Mouse (Mus musculus): ENCODE measurements at regions not wholly inside any gene's neighbourhood (a gene's known extent, or its start where the extent isn't known, plus 50 kb on each side); places are given as distances from the start of the nearest gene placed in this dataset.
"Not testable (repeated sequence)": the region's sequence is repeated elsewhere in the genome, so short reads cannot be mapped to it uniquely, and the experiment has no call there.

- DNase-seq (ENCODE audit: low spot score): peak; percentile 2
Observed at GRCm38 (mm10) chr11:7705312-7705764, 491.6 kb upstream of the Igfbp3 start.

DNA sequence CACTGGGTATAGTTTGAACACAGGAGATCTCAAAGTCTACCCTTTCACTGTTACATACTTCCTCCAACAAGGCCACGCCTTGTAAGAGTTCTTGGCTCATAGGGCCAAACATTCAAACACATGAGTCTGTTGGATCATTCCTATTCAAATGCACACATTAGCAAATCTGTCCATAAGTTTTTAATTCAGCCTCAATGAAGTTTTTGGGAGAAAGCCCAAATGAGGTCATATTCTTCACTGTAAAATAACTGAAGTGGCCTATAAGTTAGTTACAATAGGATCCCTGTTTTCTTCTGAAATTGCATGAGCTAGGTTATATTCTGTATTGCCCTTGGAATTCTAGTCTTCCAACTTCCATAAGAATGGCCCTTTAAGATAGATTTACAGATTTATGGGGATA, 483.9 kb upstream of the Igfbp3 start:
- DNase-seq (ENCODE audit: low spot score): no peak

DNA sequence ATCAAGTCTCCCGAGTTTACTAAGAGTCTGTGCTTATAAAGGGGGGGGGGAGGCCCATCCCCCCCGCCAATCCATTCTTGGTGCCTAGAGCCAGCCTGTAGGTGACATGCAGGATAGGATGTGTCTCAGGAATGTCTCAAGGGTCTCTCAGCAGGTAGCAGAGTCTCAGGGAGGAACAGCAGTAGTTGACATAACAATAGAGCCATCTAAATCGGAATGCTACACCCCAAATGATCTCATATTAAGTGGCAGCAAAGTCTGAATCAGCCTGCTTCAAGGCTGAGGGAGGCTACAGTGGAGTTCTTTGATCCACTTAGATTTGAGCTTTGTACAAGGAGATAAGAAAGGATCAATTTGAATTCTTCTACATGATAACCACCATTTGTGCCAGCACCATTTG, 476.0 kb upstream of the Igfbp3 start:
- DNase-seq (ENCODE audit: low spot score): not testable (repeated sequence)

GRCm38 (mm10) chr11:7672821-7673220, 459.1 kb upstream of the Igfbp3 start:
- no peak for DNase-seq (ENCODE audit: low spot score)

DNA sequence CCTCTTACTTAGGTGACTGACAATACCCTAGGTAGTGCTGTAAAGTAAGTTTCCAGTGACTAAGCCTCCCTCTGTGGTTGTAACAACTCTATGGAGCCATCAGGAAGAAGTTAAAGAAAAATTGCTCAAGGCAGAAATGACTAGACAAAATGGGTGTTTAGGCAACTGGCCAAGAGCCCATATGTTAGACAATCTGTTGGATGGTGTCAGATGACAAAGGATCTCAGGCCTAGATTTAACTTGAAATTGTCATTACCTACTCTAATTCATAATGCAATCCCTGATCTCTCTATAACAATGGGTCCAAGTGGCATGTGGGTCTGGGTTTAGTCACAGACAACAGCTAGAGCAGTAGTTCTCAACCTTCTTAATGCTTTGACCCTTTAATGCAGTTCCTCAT, 416.9 kb upstream of the Igfbp3 start:
- DNase-seq (ENCODE audit: low spot score): no peak

DNA sequence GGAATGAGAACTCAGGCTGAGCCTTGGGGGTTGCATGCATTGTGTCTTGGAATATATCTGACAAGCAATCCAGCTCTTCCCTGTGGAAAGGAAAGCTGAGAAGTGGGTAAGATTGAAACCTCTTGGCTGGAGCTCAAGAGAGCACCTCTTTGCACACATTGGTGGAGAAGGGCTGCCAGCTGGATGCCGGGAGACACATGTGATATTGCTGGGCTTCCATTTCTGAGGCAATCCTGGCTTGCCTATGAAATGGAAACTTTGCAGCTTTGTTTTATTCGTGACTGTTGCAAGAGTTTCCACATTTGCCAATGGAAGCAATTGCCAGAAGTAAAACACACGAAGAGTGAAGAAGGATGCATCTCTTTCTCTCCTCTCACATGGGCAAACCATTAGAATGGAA, 411.5 kb upstream of the Igfbp3 start:
- DNase-seq (ENCODE audit: low spot score): no peak

DNA sequence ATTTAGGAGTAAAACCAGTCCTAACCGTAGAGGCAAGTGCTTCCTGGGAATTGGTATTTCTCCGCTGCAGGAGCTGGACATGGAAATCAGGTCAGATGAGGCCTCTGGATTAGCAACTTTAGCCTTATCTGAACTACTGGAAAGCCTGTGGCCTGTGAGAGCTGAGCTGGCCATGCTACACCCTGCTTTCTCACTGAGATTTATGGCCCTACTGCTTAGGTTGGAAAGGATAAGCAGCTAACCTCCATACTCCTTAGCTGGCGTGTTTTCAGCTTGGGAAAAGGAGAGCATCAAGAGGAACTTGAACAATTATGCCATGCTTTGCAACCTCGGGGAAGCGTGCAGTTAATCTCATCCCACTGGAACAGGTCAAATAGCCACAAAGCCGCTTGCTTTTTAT, 406.6 kb upstream of the Igfbp3 start:
- peak; percentile 59 for DNase-seq (ENCODE audit: low spot score)

DNA sequence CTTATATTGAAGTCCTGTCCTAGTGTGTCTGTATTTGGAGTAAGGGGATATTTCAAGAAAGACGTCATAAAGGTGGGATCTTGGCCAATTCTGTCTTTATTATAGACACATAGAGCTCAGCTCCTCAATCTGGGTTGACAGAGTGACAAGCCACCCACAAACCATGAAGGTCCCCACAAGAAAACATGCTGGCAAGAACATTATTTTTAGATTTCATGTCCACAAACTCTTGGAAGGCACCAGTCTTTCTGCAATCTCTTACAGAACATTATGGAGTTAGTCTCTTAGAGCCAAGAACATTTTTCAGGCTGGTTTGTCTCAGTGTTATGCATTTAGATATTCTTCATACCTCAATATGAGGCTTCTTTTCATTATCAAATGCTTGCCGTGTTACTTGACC, 397.0 kb upstream of the Igfbp3 start:
- no peak for DNase-seq (ENCODE audit: low spot score)

GRCm38 (mm10) chr11:7609921-7610320, 396.2 kb upstream of the Igfbp3 start:
- no peak for DNase-seq (ENCODE audit: low spot score)

DNA sequence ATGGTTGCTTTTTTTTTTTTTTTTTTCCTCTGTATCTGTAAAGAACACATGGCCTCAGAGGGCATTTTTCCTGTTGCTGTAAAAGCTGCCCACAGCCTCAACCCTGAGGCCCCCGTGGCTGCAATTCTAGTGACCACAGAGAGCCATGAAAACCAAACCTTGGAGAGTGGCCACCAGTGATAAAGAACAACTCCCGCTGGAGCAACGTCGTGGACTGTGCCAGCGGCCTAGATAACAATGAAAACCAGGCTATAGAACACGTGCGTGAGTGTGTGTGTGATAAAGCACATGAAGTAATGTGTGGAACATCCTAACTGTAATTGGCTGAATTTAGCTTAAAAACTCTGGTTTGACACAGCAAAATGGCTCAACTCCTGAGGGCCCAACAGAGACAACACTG, 392.9 kb upstream of the Igfbp3 start:
- DNase-seq (ENCODE audit: low spot score): no peak

GRCm38 (mm10) chr11:7592010-7592409, 378.3 kb upstream of the Igfbp3 start:
- DNase-seq (ENCODE audit: low spot score): no peak

GRCm38 (mm10) chr11:7583296-7583695, 369.6 kb upstream of the Igfbp3 start:
- DNase-seq (ENCODE audit: low spot score): no peak

DNA sequence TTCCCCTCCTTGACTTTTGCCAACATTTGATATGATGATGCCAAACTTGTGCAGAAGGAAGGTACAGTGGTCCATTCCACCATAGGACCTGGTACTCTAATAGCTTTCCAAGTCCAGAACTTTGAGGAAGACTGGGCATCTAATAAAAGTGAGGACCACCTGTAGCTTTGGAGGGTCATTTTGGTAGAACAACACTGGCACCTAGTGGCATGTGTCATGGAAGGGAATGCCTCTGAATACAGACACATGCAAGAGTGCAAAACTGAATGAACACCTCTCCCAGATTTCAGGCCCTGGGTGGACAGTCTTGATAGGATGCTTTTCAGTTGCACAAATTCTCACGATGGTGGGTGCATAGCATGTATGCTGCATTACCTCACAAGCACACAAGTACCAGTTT, 354.8 kb upstream of the Igfbp3 start:
- DNase-seq (ENCODE audit: low spot score): no peak

- DNase-seq (ENCODE audit: low spot score): no peak
Observed at GRCm38 (mm10) chr11:7562029-7562428, 348.3 kb upstream of the Igfbp3 start.

- DNase-seq (ENCODE audit: low spot score): no peak
Observed at GRCm38 (mm10) chr11:7561437-7561836, 347.7 kb upstream of the Igfbp3 start.

GRCm38 (mm10) chr11:7555613-7556274, 342.0 kb upstream of the Igfbp3 start:
- no peak for DNase-seq (ENCODE audit: low spot score)

- no peak for DNase-seq (ENCODE audit: low spot score)
Observed at GRCm38 (mm10) chr11:7552154-7552553, 338.4 kb upstream of the Igfbp3 start.

GRCm38 (mm10) chr11:7547796-7548195, 334.1 kb upstream of the Igfbp3 start:
- DNase-seq (ENCODE audit: low spot score): no peak

DNA sequence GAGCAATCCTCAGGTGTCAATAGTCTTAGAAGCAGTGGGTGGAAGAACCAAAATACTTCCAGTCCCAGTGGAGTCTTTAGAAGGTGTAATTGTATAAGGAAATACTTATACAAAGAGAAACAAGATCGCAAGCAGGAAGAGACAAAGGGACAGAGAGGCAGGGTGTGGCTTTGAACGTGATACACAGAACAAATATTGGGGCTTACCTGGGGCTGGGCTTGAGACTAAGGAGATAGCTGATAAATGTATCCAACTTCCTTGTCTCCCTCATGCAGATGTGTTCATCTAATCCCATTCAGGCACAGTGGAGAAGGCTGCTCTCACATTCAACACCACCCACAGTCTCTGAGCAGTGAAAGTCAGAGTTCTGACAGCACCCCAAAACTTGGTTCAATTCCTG, 331.9 kb upstream of the Igfbp3 start:
- DNase-seq (ENCODE audit: low spot score): no peak

- DNase-seq (ENCODE audit: low spot score): no peak
Observed at GRCm38 (mm10) chr11:7534590-7534989, 320.9 kb upstream of the Igfbp3 start.

GRCm38 (mm10) chr11:7533327-7533726, 319.6 kb upstream of the Igfbp3 start:
- no peak for DNase-seq (ENCODE audit: low spot score)

GRCm38 (mm10) chr11:7531847-7532246, 318.1 kb upstream of the Igfbp3 start:
- no peak for DNase-seq (ENCODE audit: low spot score)

- no peak for DNase-seq (ENCODE audit: low spot score)
Observed at GRCm38 (mm10) chr11:7530482-7531148, 316.9 kb upstream of the Igfbp3 start.

DNA sequence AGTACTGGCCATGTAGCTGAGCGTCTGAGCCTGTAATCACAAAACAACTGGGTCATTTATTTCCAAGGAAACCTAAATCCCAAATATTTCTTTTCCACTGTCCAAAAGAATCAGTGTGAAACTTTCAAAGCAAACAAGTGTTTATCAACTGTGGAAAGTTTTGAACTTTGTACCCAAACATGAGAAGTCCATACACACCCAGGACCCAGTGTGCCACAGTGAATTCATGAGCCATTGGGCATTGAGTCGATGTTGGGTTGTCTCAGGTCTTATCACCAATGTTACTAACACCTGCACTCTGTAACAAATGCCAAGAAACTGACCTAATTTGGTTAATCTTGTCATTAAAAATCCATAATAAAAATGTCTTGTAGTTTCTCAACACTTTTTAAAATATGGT, 305.8 kb upstream of the Igfbp3 start:
- no peak for DNase-seq (ENCODE audit: low spot score)

Measured in yolk sac, embryonic 10.5 days (tissue).